ENCODE assay signal across 8 mouse cellular contexts in the genomic region with DNA sequence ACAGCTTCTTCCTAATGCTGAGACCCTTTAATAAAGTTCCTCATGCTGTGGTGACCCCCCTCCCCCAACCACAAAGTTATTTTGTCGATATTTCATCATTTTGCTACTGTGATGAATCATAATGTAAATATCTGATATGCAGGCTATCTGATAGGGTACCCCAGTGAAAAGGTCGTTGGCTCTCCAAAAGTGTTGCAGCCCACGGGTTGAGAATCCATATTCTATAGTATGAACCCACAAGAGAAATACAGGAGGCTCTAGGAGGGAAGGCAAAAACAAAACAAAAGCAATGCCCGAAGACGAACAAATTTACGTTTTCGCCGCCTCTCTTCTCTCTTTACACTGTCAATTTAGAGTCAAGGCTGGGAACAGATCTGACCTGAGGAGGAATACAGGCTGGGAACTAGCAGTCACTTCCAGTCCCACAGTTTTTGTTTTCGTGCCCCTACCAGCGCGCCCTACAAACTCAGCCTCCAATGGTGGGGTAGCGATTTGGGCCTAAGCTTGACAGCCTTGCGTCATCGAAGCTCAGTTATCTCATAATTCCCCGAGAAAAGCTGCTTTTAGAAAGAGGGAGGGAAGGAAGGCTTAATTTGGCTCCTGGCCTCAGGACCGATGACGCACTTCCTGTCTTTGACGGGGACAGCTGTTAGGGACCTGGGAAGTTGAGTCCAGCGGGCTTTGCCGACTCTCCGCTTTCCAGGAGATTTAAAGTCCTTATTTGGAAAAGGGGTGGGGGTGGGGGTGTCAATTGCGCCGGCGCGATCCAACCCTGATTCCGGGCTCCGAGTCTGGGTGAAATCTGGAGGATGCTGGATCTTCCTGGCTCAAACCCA. TPM values are rescaled to one million over a fixed set of nuclear protein-coding genes. Genes with fewer than 3 reads are reported as not detected.
DNase-seq lines count a peak whose midpoint lies in the region; ATAC-seq and TF ChIP-seq lines count a peak whose summit lies in the region.

No protein-coding gene starts in this region.

- peak overlapping the region; percentile 79 for H3K4me2 ChIP-seq in heart, embryonic 13.5 days
- peak overlapping the region; percentile 57 for H3K4me2 ChIP-seq in kidney, postnatal 0 days (ENCODE audit: low read length)

- WGBS in heart, embryonic 13.5 days: 2% methylated on average over 27 of the region's 27 CpGs
- WGBS in kidney, postnatal 0 days: 3% methylated on average over 27 of the region's 27 CpGs
- 2% methylated on average over 27 of the region's 27 CpGs for WGBS in liver, adult 2 months

- ATAC-seq in heart, embryonic 13.5 days (ENCODE audit: extremely low read depth, insufficient number of reproducible peaks, low FRiP score, low TSS enrichment): peak; percentile 80
- ATAC-seq in kidney, postnatal 0 days (replicated peaks; ENCODE audit: low FRiP score, low read depth): peak; percentile 95
- peak; percentile 82 for ATAC-seq in monocyte, adult 5-6 weeks (replicated peaks; ENCODE audit: insufficient number of reproducible peaks, low FRiP score, low TSS enrichment, poor library complexity, severe bottlenecking)

- H3K27me3 ChIP-seq in heart, embryonic 13.5 days (replicated peaks): no peaks in the 10 kb centered on the region
- H3K27me3 ChIP-seq in kidney, postnatal 0 days (ENCODE audit: insufficient read depth, low read length): no peaks in the 10 kb centered on the region
- H3K27me3 ChIP-seq in liver, adult 2 months (ENCODE audit: control insufficient read depth, insufficient read depth, low read length): no peaks in the 10 kb centered on the region

- H3K36me3 ChIP-seq in heart, embryonic 13.5 days: no peaks in the 10 kb centered on the region
- H3K36me3 ChIP-seq in kidney, postnatal 0 days (ENCODE audit: insufficient read depth, low read length): no peaks in the 10 kb centered on the region
- no peaks in the 10 kb centered on the region for H3K36me3 ChIP-seq in liver, adult 2 months (ENCODE audit: control insufficient read depth, insufficient read depth, low read length)

- DNase-seq in CD4-positive, CD25-positive, alpha-beta regulatory T cell, adult 2 months (ENCODE audit: low read depth, low spot score): peak; percentile 67
- peak; percentile 50 for DNase-seq in c-Kit-positive CD71-negative TER-119-negative erythroid progenitor cells, embryonic 14.5 days (ENCODE audit: low read depth)
- peak; percentile 85 for DNase-seq in fibroblast of lung, adult 2 months (ENCODE audit: low read depth)
- DNase-seq in kidney, postnatal 0 days (ENCODE audit: low spot score): peak; percentile 96
- peak; percentile 93 for DNase-seq in liver, adult 2 months (ENCODE audit: extremely low read depth, low read depth, low spot score)
- peak; percentile 48 to 50 for DNase-seq in spleen, postnatal 36 days (ENCODE audit: low spot score in 2 of 2)

- no peaks in the 10 kb centered on the region for H3K79me2 ChIP-seq in liver, adult 2 months (ENCODE audit: control insufficient read depth, insufficient read depth, low read length)

- peak overlapping the region; percentile 87 for H3K9ac ChIP-seq in heart, embryonic 13.5 days
- peak overlapping the region; percentile 52 for H3K9ac ChIP-seq in kidney, postnatal 0 days (ENCODE audit: low read depth, low read length)
- peak overlapping the region; percentile 71 for H3K9ac ChIP-seq in liver, adult 2 months (ENCODE audit: low read depth, low read length)

- TF ChIP-seq CTCF in kidney, postnatal 0 days (IDR thresholded peaks at IDR 0.05; ENCODE audit: low read depth): no peak
- no peak for TF ChIP-seq CTCF in liver, adult 2 months (IDR thresholded peaks at IDR 0.05; ENCODE audit: low read depth, low read length)

- TF ChIP-seq POLR2A in liver, adult 2 months (IDR thresholded peaks at IDR 0.05; ENCODE audit: extremely low read depth, insufficient read depth, low read length): no peak

- H3K27ac ChIP-seq in heart, embryonic 13.5 days (replicated peaks): peak overlapping the region; percentile 88
- H3K27ac ChIP-seq in kidney, postnatal 0 days: peak overlapping the region; percentile 58
- H3K27ac ChIP-seq in liver, adult 2 months (replicated peaks; ENCODE audit: insufficient read depth, low read depth, low read length): peak overlapping the region; percentile 79

- peak overlapping the region; percentile 65 for H3K4me3 ChIP-seq in heart, embryonic 13.5 days
- peak overlapping the region; percentile 38 for H3K4me3 ChIP-seq in kidney, postnatal 0 days (replicated peaks; ENCODE audit: low read depth, low read length)
- H3K4me3 ChIP-seq in liver, adult 2 months (ENCODE audit: insufficient read depth, low read depth, low read length): peak overlapping the region; percentile 56

- H3K9me3 ChIP-seq in heart, embryonic 13.5 days: no peaks in the 10 kb centered on the region
- H3K9me3 ChIP-seq in kidney, postnatal 0 days (replicated peaks; ENCODE audit: low read length): no peaks in the 10 kb centered on the region

- peaks cover 11% of the 10 kb centered on the region for H3K4me1 ChIP-seq in heart, embryonic 13.5 days
- H3K4me1 ChIP-seq in kidney, postnatal 0 days (replicated peaks; ENCODE audit: insufficient read depth, low read length): no peaks in the 10 kb centered on the region; the same call in 1 of the 2 replicates
- no peaks in the 10 kb centered on the region for H3K4me1 ChIP-seq in liver, adult 2 months (ENCODE audit: control insufficient read depth, insufficient read depth, low read length)

RNA-seq across cellular contexts. Expression of a gene that starts 5.6 kb away (rescaled TPM):
- 61.2 and 72.2 TPM in 2 replicates for polyA plus RNA-seq in heart, embryonic 13.5 days (2015; fragmentation: Nextera tagmentation; extraction: Ambion mirVana)
- 64.7 and 65.4 TPM in 2 replicates for polyA plus RNA-seq in kidney, postnatal 0 days (2015; fragmentation: Nextera tagmentation; extraction: Ambion mirVana)
- 31.6 and 33.1 TPM in 2 replicates for total RNA-seq in liver, adult 2 months (2014; rRNA removed)
- polyA plus RNA-seq in liver, adult 2 months (2012; rRNA removed): 10.9 and 14.5 TPM in 2 replicates
- total RNA-seq in monocyte, adult 5-6 weeks (2017): 32.1 to 66.2 TPM (median 42.5 TPM) in 3 replicates

RNA-seq across cellular contexts. Expression of a gene that starts 32.7 kb away (rescaled TPM):
- polyA plus RNA-seq in heart, embryonic 13.5 days (2015; fragmentation: Nextera tagmentation; extraction: Ambion mirVana): 3.1 and 3.2 TPM in 2 replicates
- polyA plus RNA-seq in kidney, postnatal 0 days (2015; fragmentation: Nextera tagmentation; extraction: Ambion mirVana): 2.0 and 2.5 TPM in 2 replicates
- 0.60 and 0.83 TPM in 2 replicates for total RNA-seq in liver, adult 2 months (2014; rRNA removed)
- polyA plus RNA-seq in liver, adult 2 months (2012; rRNA removed): 0.20 and 0.26 TPM in 2 replicates
- 1.1 TPM in 1 of 3 replicates, not detected in the others for total RNA-seq in monocyte, adult 5-6 weeks (2017)

RNA-seq across cellular contexts. Expression of a gene that starts 45.3 kb away (rescaled TPM):
- 28.0 and 29.7 TPM in 2 replicates for polyA plus RNA-seq in heart, embryonic 13.5 days (2015; fragmentation: Nextera tagmentation; extraction: Ambion mirVana)
- polyA plus RNA-seq in kidney, postnatal 0 days (2015; fragmentation: Nextera tagmentation; extraction: Ambion mirVana): 21.1 and 23.2 TPM in 2 replicates
- total RNA-seq in liver, adult 2 months (2014; rRNA removed): 30.8 and 33.4 TPM in 2 replicates
- polyA plus RNA-seq in liver, adult 2 months (2012; rRNA removed): 7.5 and 12.1 TPM in 2 replicates
- 33.0 to 51.1 TPM (median 36.4 TPM) in 3 replicates for total RNA-seq in monocyte, adult 5-6 weeks (2017)

RNA-seq across cellular contexts. Expression of a gene that starts 45.6 kb away (rescaled TPM):
- polyA plus RNA-seq in heart, embryonic 13.5 days (2015; fragmentation: Nextera tagmentation; extraction: Ambion mirVana): 7.1 and 7.7 TPM in 2 replicates
- polyA plus RNA-seq in kidney, postnatal 0 days (2015; fragmentation: Nextera tagmentation; extraction: Ambion mirVana): 9.7 and 10.0 TPM in 2 replicates
- total RNA-seq in liver, adult 2 months (2014; rRNA removed): 5.4 and 6.0 TPM in 2 replicates
- 1.0 and 1.2 TPM in 2 replicates for polyA plus RNA-seq in liver, adult 2 months (2012; rRNA removed)
- 4.3 to 8.4 TPM (median 7.9 TPM) in 3 replicates for total RNA-seq in monocyte, adult 5-6 weeks (2017)

Comparison
In these comparisons a context has a peak if more than half of its experiments do, and no peak if none do; other contexts are left out.
1. Peak in every context shown above with its lines: DNase-seq, ATAC-seq, H3K4me3 ChIP-seq and H3K27ac ChIP-seq.